Mouse (Mus musculus) hindbrain, embryonic 14.5 days (tissue): ENCODE results near the gene Cerkl. TPM values are rescaled to one million over a fixed set of nuclear protein-coding genes. Genes with fewer than 3 reads are reported as not detected.

Source experiments
- ATAC-seq: fragments of 200-750 bp; cut with Nextera tagmentation; 2 replicates; pipeline ENCODE4 v1.8.0; 2017; ENCODE audit warnings: moderate number of reproducible peaks, mild to moderate bottlenecking, moderate TSS enrichment, moderate library complexity; ENCODE audit not compliant: low FRiP score
- DNase-seq: peaks from one replicate; pipeline ENCODE4 v3.0.0-alpha.2; 2015; ENCODE audit warnings: low spot score
- H3K27ac ChIP-seq: fragments of 300-500 bp; sonication (generic); 2 replicates; pipeline ENCODE4 v1.5.1; 2014; ENCODE audit warnings: mild to moderate bottlenecking, moderate library complexity
- H3K27me3 ChIP-seq: fragments of 300-500 bp; sonication (generic); 2 replicates; pipeline ENCODE4 v1.6.1; 2014; ENCODE audit warnings: mild to moderate bottlenecking, low read length, mixed read lengths; ENCODE audit not compliant: control insufficient read depth, insufficient read depth
- H3K36me3 ChIP-seq: fragments of 300-500 bp; sonication (generic); replicated peaks from 2 replicates; pipeline ENCODE4 v1.6.1; 2014; ENCODE audit not compliant: control insufficient read depth, insufficient read depth
- H3K4me1 ChIP-seq: fragments of 300-500 bp; sonication (generic); replicated peaks from 2 replicates; pipeline ENCODE4 v1.6.1; 2014; ENCODE audit warnings: antibody characterized with exemption, low read length, mixed read lengths; ENCODE audit not compliant: control insufficient read depth, insufficient read depth
- H3K4me2 ChIP-seq: fragments of 300-500 bp; sonication (generic); replicated peaks from 2 replicates; pipeline ENCODE4 v1.6.1; 2014; ENCODE audit warnings: mild to moderate bottlenecking, moderate library complexity
- H3K4me3 ChIP-seq: fragments of 300-500 bp; sonication (generic); replicated peaks from 2 replicates; pipeline ENCODE4 v1.5.1; 2014; ENCODE audit warnings: mild to moderate bottlenecking, low read length
- H3K9ac ChIP-seq: fragments of 300-500 bp; sonication (generic); 2 replicates; pipeline ENCODE4 v1.6.1; 2014
- H3K9me3 ChIP-seq: fragments of 300-500 bp; sonication (generic); 2 replicates; pipeline ENCODE4 v1.6.1; 2016; ENCODE audit warnings: low read length; ENCODE audit not compliant: control insufficient read depth
- WGBS: fragments of 180-500 bp; shearing (Covaris S2); extraction: QIAGEN DNeasy Blood & Tissue Kit; methylation state at CpG from one replicate; pipeline ENCODE4 v1.1.7; 2014; 5-methylcytosine and 5-hydroxymethylcytosine counted together
- polyA plus RNA-seq: library from polyadenylated mRNA; unstranded; fragments of >200 nt; fragmentation: Nextera tagmentation; extraction: Ambion mirVana; gene quantifications from 2 replicates; pipeline ENCODE4 v1.2.1, GENCODE M21; 2014

Cerkl gene
- polyA plus RNA-seq, 1 experiment from 2014 or later, result 1.2 TPM

- no peak for DNase-seq
- Histone ChIP-seq H3K9me3 (no peaks in the 10 kb centered on the region), H3K9ac (peak overlapping the region; percentile 49), H3K27ac (peak overlapping the region; percentile 48; the same call in 1 of the 2 replicates), H3K4me1 (peaks cover 20% of the 10 kb centered on the region), H3K36me3 (no peaks in the 10 kb centered on the region), H3K27me3 (peaks cover 49% of the 10 kb centered on the region), H3K4me3 (peak overlapping the region; percentile 13), H3K4me2 (peak overlapping the region; percentile 45)
- WGBS, result 3% methylated on average over 44 of the region's 44 CpGs
- ATAC-seq, result no peak
These were observed 2.8 kb upstream of the Cerkl start for GRCm38 (mm10) chr2:79459061-79460045.

- H3K4me1 ChIP-seq, result peaks cover 20% of the 10 kb centered on the region
- no peak overlapping the region for H3K9ac ChIP-seq
- no peak overlapping the region for H3K27ac ChIP-seq
- H3K36me3 ChIP-seq, result no peaks in the 10 kb centered on the region
- DNase-seq (no peak), ATAC-seq (no peak)
- peaks cover 49% of the 10 kb centered on the region for H3K27me3 ChIP-seq
- WGBS, result 16% methylated on average over 3 of the region's 3 CpGs
- no peak overlapping the region for H3K4me2 ChIP-seq
- no peaks in the 10 kb centered on the region for H3K9me3 ChIP-seq
- H3K4me3 ChIP-seq, result no peak overlapping the region
These were observed 1.3 kb upstream of the Cerkl start for GRCm38 (mm10) chr2:79457932-79458331.

GRCm38 (mm10) chr2:79457434-79457833, 849 bp upstream of the Cerkl start:
- ATAC-seq, result no peak
- WGBS, result 58% methylated on average over 3 of the region's 3 CpGs
- H3K4me3 ChIP-seq, result no peak overlapping the region
- H3K4me1 ChIP-seq, result peaks cover 20% of the 10 kb centered on the region
- no peaks in the 10 kb centered on the region for H3K9me3 ChIP-seq
- no peaks in the 10 kb centered on the region for H3K36me3 ChIP-seq
- peaks cover 49% of the 10 kb centered on the region for H3K27me3 ChIP-seq
- H3K27ac ChIP-seq, result no peak overlapping the region
- H3K9ac ChIP-seq, result no peak overlapping the region
- H3K4me2 ChIP-seq, result peak overlapping the region; percentile 61; the same call in 1 of the 2 replicates
- DNase-seq, result no peak

GRCm38 (mm10) chr2:79455646-79456045, 939 bp downstream of the Cerkl start:
- no peak for DNase-seq
- under 1% methylated on average over 10 of the region's 10 CpGs for WGBS
- Histone ChIP-seq H3K36me3 (no peaks in the 10 kb centered on the region), H3K4me3 (peak overlapping the region; percentile 42), H3K4me1 (peaks cover 24% of the 10 kb centered on the region), H3K4me2 (peak overlapping the region; percentile 61), H3K9me3 (no peaks in the 10 kb centered on the region), H3K9ac (peak overlapping the region; percentile 65), H3K27ac (peak overlapping the region; percentile 79; the same call in 1 of the 2 replicates), H3K27me3 (peaks cover 40% of the 10 kb centered on the region)
- ATAC-seq, result no peak

GRCm38 (mm10) chr2:79454786-79455446, 1.7 kb downstream of the Cerkl start:
- H3K4me3 ChIP-seq, result peak overlapping the region; percentile 42
- peaks cover 19% of the 10 kb centered on the region for H3K4me1 ChIP-seq
- DNase-seq (no peak), ATAC-seq (no peak)
- peak overlapping the region; percentile 79 for H3K27ac ChIP-seq
- peak overlapping the region; percentile 65 for H3K9ac ChIP-seq
- no peaks in the 10 kb centered on the region for H3K9me3 ChIP-seq
- peaks cover 34% of the 10 kb centered on the region for H3K27me3 ChIP-seq
- no peaks in the 10 kb centered on the region for H3K36me3 ChIP-seq
- WGBS, result 8% methylated on average over 15 of the region's 15 CpGs
- H3K4me2 ChIP-seq, result peak overlapping the region; percentile 61

- Histone ChIP-seq H3K27ac (peak overlapping the region; percentile 79), H3K4me2 (peak overlapping the region; percentile 61), H3K4me3 (peak overlapping the region; percentile 42), H3K36me3 (no peaks in the 10 kb centered on the region), H3K4me1 (peaks cover 14% of the 10 kb centered on the region), H3K27me3 (peaks cover 29% of the 10 kb centered on the region), H3K9me3 (no peaks in the 10 kb centered on the region), H3K9ac (peak overlapping the region; percentile 65)
- WGBS, result 1% methylated on average over 55 of the region's 55 CpGs
- ATAC-seq, result peak; percentile 59; the same call in 1 of the 2 replicates
- peak; percentile 72 for DNase-seq
These were observed 2.4 kb downstream of the Cerkl start for GRCm38 (mm10) chr2:79453901-79454781.

GRCm38 (mm10) chr2:79451438-79451837, 5.1 kb downstream of the Cerkl start:
- H3K9me3 ChIP-seq, result no peaks in the 10 kb centered on the region
- peak overlapping the region; percentile 35 for H3K4me2 ChIP-seq
- 34% methylated on average over 5 of the region's 5 CpGs for WGBS
- peak overlapping the region; percentile 7; the same call in 1 of the 2 replicates for H3K4me3 ChIP-seq
- 0 out of 2 replicates have a peak, but pooled peaks cover 6% of the 10 kb centered on the region for H3K4me1 ChIP-seq
- peak overlapping the region; percentile 11; the same call in 1 of the 2 replicates for H3K9ac ChIP-seq
- H3K36me3 ChIP-seq, result no peaks in the 10 kb centered on the region
- ATAC-seq (no peak), DNase-seq (no peak)
- H3K27me3 ChIP-seq, result 0 out of 2 replicates have a peak, but pooled peaks cover 8% of the 10 kb centered on the region
- H3K27ac ChIP-seq, result peak overlapping the region; percentile 67

- WGBS, result 37% methylated on average over 4 of the region's 4 CpGs
- Histone ChIP-seq H3K4me2 (peak overlapping the region; percentile 35), H3K4me3 (no peak overlapping the region), H3K4me1 (0 out of 2 replicates have a peak, but pooled peaks cover 6% of the 10 kb centered on the region), H3K27ac (peak overlapping the region; percentile 67), H3K36me3 (no peaks in the 10 kb centered on the region), H3K27me3 (0 out of 2 replicates have a peak, but pooled peaks cover 8% of the 10 kb centered on the region), H3K9ac (0 out of 2 replicates have a peak overlapping the region, but pooled peaks have one; percentile 11), H3K9me3 (no peaks in the 10 kb centered on the region)
- no peak for ATAC-seq
- no peak for DNase-seq
These were observed 5.7 kb downstream of the Cerkl start for GRCm38 (mm10) chr2:79450684-79451394.
